Mouse (Mus musculus) effector memory CD4-positive, alpha-beta T cell, adult 7 months (primary cell): Measurements from ENCODE around the gene Tmprss6. TPM values are rescaled to one million over a fixed set of nuclear protein-coding genes. Genes with fewer than 3 reads are reported as not detected.

Source experiments
- polyA plus RNA-seq: library from polyadenylated mRNA; unstranded; fragments of 100-300 nt; shearing (Covaris generic); gene quantifications from one replicate; pipeline ENCODE4 v1.2.1, GENCODE M21; 2017

Tmprss6 gene
- polyA plus RNA-seq = 0.37 TPM

DNA sequence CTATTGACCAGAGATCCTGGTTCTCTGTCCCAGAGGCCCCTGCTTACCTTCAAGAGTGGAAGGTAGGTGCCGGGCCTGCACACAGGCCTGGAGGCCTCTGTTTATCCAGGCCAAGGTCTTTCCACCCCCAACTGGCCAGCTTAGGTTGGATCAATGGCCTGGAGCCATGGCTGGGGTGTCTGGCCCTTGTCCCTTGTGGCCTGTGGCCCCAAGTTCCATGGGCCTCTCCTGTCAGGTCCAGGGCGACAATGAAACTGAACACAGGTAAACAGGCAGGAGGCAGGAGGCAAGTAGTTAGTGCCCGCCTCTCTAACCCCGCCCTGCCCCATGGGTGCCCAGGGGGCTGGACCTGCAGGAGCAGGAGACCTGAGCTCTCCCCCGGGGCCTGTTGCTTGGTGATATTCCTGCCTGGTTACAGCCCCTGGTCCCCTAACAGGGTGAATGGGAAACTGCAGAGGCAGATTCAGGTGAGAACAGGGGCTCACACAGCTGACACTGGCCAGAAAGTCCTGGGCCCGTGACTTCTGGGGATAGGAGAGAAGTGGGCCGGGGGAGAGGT lies at the start of gene Tmprss6:
Gene Tmprss6, minus strand, starts transcription at position 256 of the 559 bp plus-strand sequence.

DNA sequence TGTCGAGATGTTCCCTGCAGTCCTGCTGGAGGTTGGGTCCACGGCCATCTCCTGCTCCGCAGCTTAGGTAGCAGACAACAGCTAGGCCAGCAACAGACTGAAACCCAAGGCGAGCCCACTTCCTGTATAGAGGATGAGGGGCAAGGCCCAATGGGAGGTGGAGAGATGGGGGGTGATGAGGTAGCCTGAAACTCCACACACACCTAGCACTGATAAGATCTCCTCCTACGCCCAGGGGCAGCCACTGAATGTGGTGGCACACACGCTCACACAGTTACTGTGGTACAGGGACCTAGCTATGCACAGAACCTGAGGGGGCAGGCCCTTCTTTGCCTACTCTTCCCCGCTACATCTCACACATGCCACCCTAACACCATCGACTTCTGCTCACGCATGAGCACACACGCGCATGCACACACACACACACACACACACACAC lies 26.6 kb upstream of the Tmprss6 start, which contains the start of gene Il2rb:
Gene Il2rb, minus strand, starts transcription at position 304 of the 439 bp plus-strand sequence.

DNA sequence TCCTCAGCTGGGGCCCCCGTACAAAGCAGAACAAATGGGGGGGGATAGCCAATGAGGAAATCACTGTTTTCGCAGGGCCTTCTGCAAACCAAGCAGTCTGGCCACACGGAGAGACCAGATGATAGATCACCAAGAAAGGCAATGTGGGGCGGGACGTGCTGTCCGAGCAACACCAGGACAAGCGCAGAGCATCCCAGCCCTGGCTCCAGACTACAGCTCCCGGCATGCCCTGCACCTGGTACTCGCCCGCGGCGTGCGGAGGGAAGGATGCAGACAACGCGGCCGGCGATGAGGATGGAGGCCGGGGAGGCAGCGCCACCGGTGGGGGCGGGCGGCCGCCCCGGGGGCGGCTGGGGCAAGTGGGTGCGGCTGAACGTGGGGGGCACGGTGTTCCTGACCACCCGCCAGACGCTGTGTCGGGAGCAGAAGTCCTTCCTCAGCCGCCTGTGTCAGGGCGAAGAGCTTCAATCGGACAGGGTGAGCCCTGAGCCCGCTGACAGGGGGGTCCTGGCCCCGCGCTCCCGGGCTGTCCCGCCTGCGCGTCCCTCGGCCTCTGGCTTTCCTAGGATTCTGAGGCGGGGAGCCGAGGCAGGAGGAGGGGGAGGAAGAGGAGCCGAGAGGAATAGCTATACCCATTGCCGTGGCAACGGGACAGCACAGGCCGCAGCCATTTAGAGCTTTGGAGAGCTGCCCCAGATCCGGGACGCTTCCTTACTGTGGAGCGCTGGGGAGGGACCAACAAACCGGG lies 39.9 kb downstream of the Tmprss6 start, which contains the start of gene Kctd17:
Gene Kctd17, plus strand, starts transcription at position 174 of the 748 bp plus-strand sequence.

DNA sequence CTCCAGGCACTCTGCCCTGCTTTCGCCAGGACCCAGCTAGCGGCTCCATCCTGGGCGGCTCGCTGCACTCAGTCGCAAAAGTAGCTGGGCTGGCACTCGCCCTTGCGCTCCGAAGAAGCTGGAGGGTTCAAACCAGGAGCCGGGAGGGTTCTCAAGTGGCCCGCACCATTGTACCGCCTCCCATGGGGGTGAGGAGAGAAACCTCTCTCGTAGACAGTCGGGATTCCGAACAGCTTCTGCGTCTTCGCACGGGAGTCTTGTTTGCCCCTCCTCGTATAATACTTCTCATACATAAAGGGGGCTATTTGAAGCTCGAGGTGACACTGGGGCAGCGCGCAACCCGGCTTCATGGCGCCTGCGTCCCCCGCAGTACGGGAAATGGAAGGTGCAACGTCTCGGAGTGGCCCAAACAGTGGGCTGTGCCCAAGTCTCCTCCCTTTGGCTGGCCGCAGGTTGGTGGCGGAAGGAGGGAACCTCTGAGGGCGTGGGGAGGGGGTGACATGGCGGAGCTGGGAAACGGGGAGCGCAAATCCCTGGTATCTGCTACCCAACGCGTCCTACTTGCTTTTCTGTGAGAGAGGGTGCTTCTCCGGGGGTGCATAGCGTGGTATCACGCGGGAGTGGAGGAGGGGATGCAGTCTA lies 62.0 kb downstream of the Tmprss6 start, which contains the start of gene Mpst:
Gene Mpst, plus strand, starts transcription at position 124 of the 642 bp plus-strand sequence.

GRCm38 (mm10) chr15:78405517-78406211 lies 62.8 kb downstream of the Tmprss6 start, which contains the start of gene Tst:
TSS of gene Tst (minus strand) at chr15:78405907.

DNA sequence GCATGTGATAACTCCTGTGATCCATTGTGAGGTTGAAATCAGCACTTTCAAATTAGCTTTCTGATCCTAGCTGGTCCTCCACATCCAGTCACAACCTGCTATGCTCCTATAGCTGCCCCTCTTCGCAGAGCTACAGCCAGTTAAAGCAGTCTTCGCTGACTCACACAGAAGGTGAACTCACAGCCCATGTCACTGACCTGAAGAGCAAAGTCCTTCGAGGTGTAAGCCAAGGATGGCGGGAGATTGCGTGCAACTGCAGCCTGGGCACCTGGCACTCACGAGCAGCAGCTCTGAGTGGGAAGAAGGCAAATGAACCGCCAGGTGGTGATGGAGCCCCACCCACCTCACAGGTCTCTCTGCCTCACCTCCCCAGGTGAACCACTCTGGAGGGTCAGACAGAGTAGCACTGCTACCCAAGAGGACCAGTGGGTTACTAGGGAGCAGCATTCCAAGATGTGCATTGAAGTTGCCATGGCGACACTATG lies 72.9 kb downstream of the Tmprss6 start, which contains the start of gene Tex33:
Gene Tex33, minus strand, starts transcription at position 435 of the 485 bp plus-strand sequence.

Other genes starting within 250 kb of the Tmprss6 start
- 132 TPM for gene Ncf4, start 223.8 kb downstream of the Tmprss6 start, polyA plus RNA-seq
- gene Csf2rb2, start 162.9 kb downstream of the Tmprss6 start, polyA plus RNA-seq = not detected
- gene Csf2rb, start 142.9 kb downstream of the Tmprss6 start, polyA plus RNA-seq = 1.4 TPM
- not detected for gene Tex33, start 72.7 kb downstream of the Tmprss6 start, polyA plus RNA-seq
- 1.5 TPM for gene Tst, start 62.7 kb downstream of the Tmprss6 start, polyA plus RNA-seq
- 1.9 TPM for gene Mpst, start 62.2 kb downstream of the Tmprss6 start, polyA plus RNA-seq
- 18.1 TPM for gene Kctd17, start 40.1 kb downstream of the Tmprss6 start, polyA plus RNA-seq
- 698 TPM for gene Il2rb, start 26.6 kb upstream of the Tmprss6 start, polyA plus RNA-seq
- gene C1qtnf6, start 62.8 kb upstream of the Tmprss6 start, polyA plus RNA-seq = 1.9 TPM
- gene Sstr3, start 76.1 kb upstream of the Tmprss6 start, polyA plus RNA-seq = not detected
- 1,721 TPM for gene Rac2, start 104.1 kb upstream of the Tmprss6 start, polyA plus RNA-seq
- gene Cyth4, start 128.4 kb upstream of the Tmprss6 start, polyA plus RNA-seq = 307 TPM